Mouse (Mus musculus): ENCODE data around the gene Gm17087. TPM values are rescaled to one million over a fixed set of nuclear protein-coding genes. Genes with fewer than 3 reads are reported as not detected.
A peak's percentile ranks its signal among the peaks of the same experiment; 100 is the strongest.

Gm17087 gene
- polyA plus RNA-seq, 1 experiment from 2014 or later, result not detected

GRCm38 (mm10) chr17:8536522-8536921, 30.2 kb downstream of the Gm17087 start:
- no peaks in the 10 kb centered on the region for H3K4me1 ChIP-seq
- H3K4me3 ChIP-seq, result no peak overlapping the region
- H3K27ac ChIP-seq, result no peak overlapping the region
- no peaks in the 10 kb centered on the region for H3K36me3 ChIP-seq
- no peaks in the 10 kb centered on the region for H3K27me3 ChIP-seq (ENCODE audit: insufficient read depth, poor library complexity, severe bottlenecking)
- no peak for DNase-seq (ENCODE audit: low spot score)
- WGBS, result 78% methylated on average over 6 of the region's 6 CpGs
- H3K9me3 ChIP-seq, result no peaks in the 10 kb centered on the region

GRCm38 (mm10) chr17:8533828-8534227, 32.9 kb downstream of the Gm17087 start:
- Histone ChIP-seq H3K4me1 (no peaks in the 10 kb centered on the region), H3K27ac (no peak overlapping the region), H3K27me3 (ENCODE audit: insufficient read depth, poor library complexity, severe bottlenecking) (peaks cover 1% of the 10 kb centered on the region; the same call in 1 of the 2 replicates), H3K9me3 (no peaks in the 10 kb centered on the region), H3K36me3 (no peaks in the 10 kb centered on the region), H3K4me3 (no peak overlapping the region)
- WGBS, result 40% methylated on average over 3 of the region's 3 CpGs
- DNase-seq (ENCODE audit: low spot score), result no peak

- Histone ChIP-seq H3K27me3 (ENCODE audit: insufficient read depth, poor library complexity, severe bottlenecking) (peaks cover 12% of the 10 kb centered on the region), H3K4me3 (no peak overlapping the region), H3K27ac (no peak overlapping the region), H3K36me3 (no peaks in the 10 kb centered on the region), H3K9me3 (no peaks in the 10 kb centered on the region), H3K4me1 (no peaks in the 10 kb centered on the region)
- no peak for DNase-seq (ENCODE audit: low spot score)
- WGBS, result 64% methylated on average over 4 of the region's 4 CpGs
These were observed 34.1 kb downstream of the Gm17087 start for GRCm38 (mm10) chr17:8532609-8533008.

GRCm38 (mm10) chr17:8528641-8529040, 38.1 kb downstream of the Gm17087 start:
- 82% methylated on average over 3 of the region's 3 CpGs for WGBS
- no peak overlapping the region for H3K4me3 ChIP-seq
- no peak for DNase-seq (ENCODE audit: low spot score)
- H3K27ac ChIP-seq, result no peak overlapping the region
- peaks cover 51% of the 10 kb centered on the region for H3K27me3 ChIP-seq (ENCODE audit: insufficient read depth, poor library complexity, severe bottlenecking)
- peaks cover 22% of the 10 kb centered on the region for H3K4me1 ChIP-seq
- H3K9me3 ChIP-seq, result no peaks in the 10 kb centered on the region
- H3K36me3 ChIP-seq, result no peaks in the 10 kb centered on the region

- no peak overlapping the region for H3K4me3 ChIP-seq
- 15% methylated on average over 9 of the region's 9 CpGs for WGBS
- no peaks in the 10 kb centered on the region for H3K36me3 ChIP-seq
- peaks cover 69% of the 10 kb centered on the region for H3K27me3 ChIP-seq (ENCODE audit: insufficient read depth, poor library complexity, severe bottlenecking)
- H3K27ac ChIP-seq, result no peak overlapping the region
- peaks cover 25% of the 10 kb centered on the region for H3K4me1 ChIP-seq
- DNase-seq (ENCODE audit: low spot score), result no peak
- no peaks in the 10 kb centered on the region for H3K9me3 ChIP-seq
These were observed 39.9 kb downstream of the Gm17087 start for GRCm38 (mm10) chr17:8526815-8527261.

- Histone ChIP-seq H3K36me3 (no peaks in the 10 kb centered on the region), H3K27ac (no peak overlapping the region), H3K27me3 (ENCODE audit: insufficient read depth, poor library complexity, severe bottlenecking) (peaks cover 75% of the 10 kb centered on the region), H3K9me3 (no peaks in the 10 kb centered on the region), H3K4me3 (peak overlapping the region; percentile 65), H3K4me1 (peaks cover 25% of the 10 kb centered on the region)
- WGBS, result 7% methylated on average over 21 of the region's 21 CpGs
- no peak for DNase-seq (ENCODE audit: low spot score)
These were observed 40.6 kb downstream of the Gm17087 start for GRCm38 (mm10) chr17:8525971-8526740.

- DNase-seq (ENCODE audit: low spot score), result no peak
- Histone ChIP-seq H3K27ac (peak within 1 kb of the TSS; percentile 81), H3K36me3 (no peaks in the 10 kb centered on the region), H3K27me3 (ENCODE audit: insufficient read depth, poor library complexity, severe bottlenecking) (peaks cover 83% of the 10 kb centered on the region), H3K4me3 (peak within 1 kb of the TSS; percentile 65), H3K9me3 (no peaks in the 10 kb centered on the region), H3K4me1 (peaks cover 25% of the 10 kb centered on the region)
- WGBS, result 5% methylated on average over 22 of the region's 22 CpGs
These were observed 41.5 kb downstream of the Gm17087 start, which contains the start of gene Pde10a for GRCm38 (mm10) chr17:8525225-8525721. Gene Pde10a (plus strand): TSS chr17:8525372.

- Histone ChIP-seq H3K27me3 (ENCODE audit: insufficient read depth, poor library complexity, severe bottlenecking) (peaks cover 87% of the 10 kb centered on the region), H3K4me1 (peaks cover 25% of the 10 kb centered on the region), H3K36me3 (no peaks in the 10 kb centered on the region), H3K4me3 (peak overlapping the region; percentile 65), H3K27ac (peak overlapping the region; percentile 81), H3K9me3 (no peaks in the 10 kb centered on the region)
- 2% methylated on average over 42 of the region's 45 CpGs for WGBS
- peak; percentile 91 for DNase-seq (ENCODE audit: low spot score)
These were observed 42.2 kb downstream of the Gm17087 start for GRCm38 (mm10) chr17:8524387-8525165.

GRCm38 (mm10) chr17:8523986-8524385, 42.8 kb downstream of the Gm17087 start:
- Histone ChIP-seq H3K4me3 (peak overlapping the region; percentile 65), H3K27ac (peak overlapping the region; percentile 81), H3K36me3 (no peaks in the 10 kb centered on the region), H3K27me3 (ENCODE audit: insufficient read depth, poor library complexity, severe bottlenecking) (peaks cover 91% of the 10 kb centered on the region), H3K4me1 (peaks cover 25% of the 10 kb centered on the region), H3K9me3 (no peaks in the 10 kb centered on the region)
- DNase-seq (ENCODE audit: low spot score), result no peak
- 31% methylated on average over 3 of the region's 3 CpGs for WGBS

GRCm38 (mm10) chr17:8516006-8516405, 50.7 kb downstream of the Gm17087 start:
- Histone ChIP-seq H3K4me1 (no peaks in the 10 kb centered on the region), H3K9me3 (no peaks in the 10 kb centered on the region), H3K36me3 (no peaks in the 10 kb centered on the region), H3K27ac (no peak overlapping the region), H3K4me3 (no peak overlapping the region), H3K27me3 (ENCODE audit: insufficient read depth, poor library complexity, severe bottlenecking) (peaks cover 41% of the 10 kb centered on the region)
- 79% methylated on average over 6 of the region's 6 CpGs for WGBS
- no peak for DNase-seq (ENCODE audit: low spot score)
